Mouse (Mus musculus): Measurements from ENCODE around the gene Srebf2.

- TF ChIP-seq CTCF (IDR thresholded peaks at IDR 0.05; ENCODE audit: low read depth, low read length) (peak; percentile 54), EP300 (IDR thresholded peaks at IDR 0.05; ENCODE audit: insufficient read depth, low read depth, low read length) (no peak)
These were observed 6.6 kb upstream of the Srebf2 start for GRCm38 (mm10) chr15:82140355-82140754.

All from ES-Bruce4 (cell line).